Mouse (Mus musculus) stomach, postnatal 0 days (tissue): ENCODE measurements around the gene Cyb5b.

Source experiments
- CTCF ChIP-seq: IDR thresholded peaks from 2 replicates; pipeline ENCODE4 v1.5.1; 2016; ENCODE audit warnings: antibody characterized with exemption, low read depth, mild to moderate bottlenecking, moderate library complexity
- EP300 ChIP-seq: optimal IDR thresholded peaks from 2 replicates; pipeline ENCODE3; 2016; ENCODE audit warnings: antibody characterized with exemption

- TF ChIP-seq CTCF (no peak), EP300 (no peak)
Measured at GRCm38 (mm10) chr8:107111340-107112105, 38.9 kb upstream of the Cyb5b start.
